Mouse (Mus musculus): ENCODE data around the gene Ldhc. TPM values are rescaled to one million over a fixed set of nuclear protein-coding genes. Genes with fewer than 3 reads are reported as not detected.

Ldhc gene
- polyA plus RNA-seq (2015; fragmentation: Nextera tagmentation; extraction: Ambion mirVana) = 0.54 and 0.59 TPM in 2 replicates

DNA sequence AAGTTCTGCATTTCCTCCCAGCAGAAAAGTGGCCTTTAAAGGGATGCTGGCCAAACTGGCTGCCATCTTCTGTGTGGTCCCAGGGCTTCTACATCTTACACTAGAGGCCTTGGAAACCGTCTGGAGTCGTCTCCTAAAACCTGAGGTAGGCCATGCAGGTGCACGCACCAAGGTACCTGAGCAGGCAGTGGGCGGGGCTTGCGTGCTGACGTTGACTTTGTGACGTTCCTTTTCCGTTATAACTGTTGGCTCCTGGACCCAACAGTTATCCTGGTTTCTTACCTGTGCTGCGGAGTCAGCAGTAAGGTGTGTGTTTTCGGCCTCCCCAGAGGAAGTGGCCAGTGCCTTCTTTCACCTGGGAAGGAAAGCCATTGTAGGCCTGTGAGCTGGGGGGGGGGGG lies at the start of gene Ldhc:
TSS of gene Ldhc (plus strand) at position 208 of the 400 bp plus-strand sequence.

DNA sequence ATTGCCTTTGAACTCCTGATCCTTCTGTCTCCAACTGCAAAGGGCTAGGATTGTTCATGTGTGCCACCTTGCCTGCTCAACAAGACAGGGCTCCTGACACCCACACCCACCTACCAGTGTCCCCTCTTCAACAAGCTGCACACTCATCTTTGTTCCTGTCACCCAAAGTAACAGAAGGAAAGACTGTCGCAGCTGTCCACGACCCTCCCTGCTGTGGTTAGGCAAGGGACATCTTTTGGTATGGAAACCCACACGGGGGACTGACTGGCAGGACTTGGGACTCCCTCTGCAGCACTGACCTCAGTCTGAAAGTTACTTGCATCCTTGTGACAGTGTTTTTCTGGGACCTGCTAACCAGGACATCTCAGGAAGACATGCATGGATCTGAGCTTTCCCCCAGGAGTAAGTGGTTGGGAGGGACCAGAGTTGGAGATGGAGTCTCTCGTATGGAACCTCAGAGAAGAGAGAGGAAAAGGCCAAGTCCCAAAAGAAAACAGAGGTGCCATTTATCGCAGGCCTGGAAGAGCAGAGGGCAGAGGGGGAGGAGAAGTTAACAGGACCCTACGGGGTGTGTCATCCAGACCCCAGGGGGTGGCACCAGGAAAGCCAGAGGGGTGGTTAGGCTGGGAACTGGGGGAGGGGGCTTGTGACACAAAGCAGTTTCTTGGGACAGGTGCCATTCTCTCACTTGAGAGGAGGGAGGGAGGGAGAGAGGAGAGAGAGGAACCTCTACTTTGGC lies 20.0 kb upstream of the Ldhc start, which contains the start of gene Ldha:
TSS of gene Ldha (plus strand) at position 689 of the 739 bp plus-strand sequence.

DNA sequence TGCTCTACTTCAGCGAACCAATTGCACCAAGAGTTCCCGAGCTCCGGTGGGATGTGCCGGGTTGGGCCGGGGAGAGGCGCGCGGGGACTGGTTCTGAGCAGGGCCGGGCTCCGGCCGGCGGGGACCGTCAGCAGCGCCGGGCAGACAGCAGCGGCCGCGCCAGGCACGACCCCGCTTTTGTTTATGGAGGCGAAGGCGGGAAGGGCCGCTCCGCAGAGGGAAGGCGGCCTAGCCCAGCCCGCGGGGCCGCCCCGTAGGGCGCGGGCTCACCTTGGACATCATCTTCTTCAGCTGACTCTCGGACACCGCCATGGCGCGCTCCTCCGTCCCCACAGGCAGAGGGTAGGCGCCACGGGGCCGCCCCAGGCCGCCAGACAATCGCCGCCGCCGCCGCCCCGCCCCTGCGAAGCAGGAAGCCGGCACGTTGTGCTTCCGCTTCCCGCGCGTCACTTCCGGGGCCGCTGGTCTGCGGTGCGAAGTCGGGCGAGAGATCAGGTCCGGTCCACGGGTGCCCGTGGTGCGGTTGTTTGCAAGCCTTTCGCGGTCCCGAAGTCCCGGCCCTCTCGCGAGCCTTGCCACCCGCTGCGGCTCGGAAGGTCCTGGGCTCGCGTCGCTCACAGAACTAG lies 58.7 kb downstream of the Ldhc start, which contains the start of gene Tsg101:
TSS of gene Tsg101 (minus strand) at position 419 of the 626 bp plus-strand sequence.

Other genes with a start within 250 kb of the Ldhc start
- 6.3 and 9.4 TPM in 2 replicates for gene Sergef, start 221.4 kb upstream of the Ldhc start, polyA plus RNA-seq (2015; fragmentation: Nextera tagmentation; extraction: Ambion mirVana)
- gene Tph1, start 188.7 kb upstream of the Ldhc start, polyA plus RNA-seq (2015; fragmentation: Nextera tagmentation; extraction: Ambion mirVana) = 2.8 and 7.1 TPM in 2 replicates
- 15.8 and 16.1 TPM in 2 replicates for gene Saal1, start 150.5 kb upstream of the Ldhc start, polyA plus RNA-seq (2015; fragmentation: Nextera tagmentation; extraction: Ambion mirVana)
- 0.75 and 1.3 TPM in 2 replicates for gene Saa3, start 145.5 kb upstream of the Ldhc start, polyA plus RNA-seq (2015; fragmentation: Nextera tagmentation; extraction: Ambion mirVana)
- not detected in 2 replicates for gene Saa4, start 128.6 kb upstream of the Ldhc start, polyA plus RNA-seq (2015; fragmentation: Nextera tagmentation; extraction: Ambion mirVana)
- not detected in 2 replicates for gene Saa1, start 118.2 kb upstream of the Ldhc start, polyA plus RNA-seq (2015; fragmentation: Nextera tagmentation; extraction: Ambion mirVana)
- gene Saa2, start 109.4 kb upstream of the Ldhc start, polyA plus RNA-seq (2015; fragmentation: Nextera tagmentation; extraction: Ambion mirVana) = not detected in 2 replicates
- 6.0 and 7.1 TPM in 2 replicates for gene Hps5, start 65.1 kb upstream of the Ldhc start, polyA plus RNA-seq (2015; fragmentation: Nextera tagmentation; extraction: Ambion mirVana)
- gene Gtf2h1, start 65.1 kb upstream of the Ldhc start, polyA plus RNA-seq (2015; fragmentation: Nextera tagmentation; extraction: Ambion mirVana) = 30.5 and 31.4 TPM in 2 replicates
- gene Ldha, start 19.7 kb upstream of the Ldhc start, polyA plus RNA-seq (2015; fragmentation: Nextera tagmentation; extraction: Ambion mirVana) = 663 and 670 TPM in 2 replicates
- 62.8 and 65.5 TPM in 2 replicates for gene Tsg101, start 58.8 kb downstream of the Ldhc start, polyA plus RNA-seq (2015; fragmentation: Nextera tagmentation; extraction: Ambion mirVana)
- gene Uevld, start 97.3 kb downstream of the Ldhc start, polyA plus RNA-seq (2015; fragmentation: Nextera tagmentation; extraction: Ambion mirVana) = 5.1 and 5.6 TPM in 2 replicates
- gene Gm9999, start 122.4 kb downstream of the Ldhc start, polyA plus RNA-seq (2015; fragmentation: Nextera tagmentation; extraction: Ambion mirVana) = not detected in 2 replicates
- 11.4 TPM in 2 replicates for gene Spty2d1, start 147.2 kb downstream of the Ldhc start, polyA plus RNA-seq (2015; fragmentation: Nextera tagmentation; extraction: Ambion mirVana)
- gene Tmem86a, start 189.4 kb downstream of the Ldhc start, polyA plus RNA-seq (2015; fragmentation: Nextera tagmentation; extraction: Ambion mirVana) = 16.2 and 19.1 TPM in 2 replicates